Mouse (Mus musculus): ENCODE measurements around the gene Cep57l1. TPM values are rescaled to one million over a fixed set of nuclear protein-coding genes. Genes with fewer than 3 reads are reported as not detected.
A peak's percentile ranks its signal among the peaks of the same experiment; 100 is the strongest.

Cep57l1 gene
- polyA plus RNA-seq, 1 experiment from 2014 or later: 25.3 TPM

DNA sequence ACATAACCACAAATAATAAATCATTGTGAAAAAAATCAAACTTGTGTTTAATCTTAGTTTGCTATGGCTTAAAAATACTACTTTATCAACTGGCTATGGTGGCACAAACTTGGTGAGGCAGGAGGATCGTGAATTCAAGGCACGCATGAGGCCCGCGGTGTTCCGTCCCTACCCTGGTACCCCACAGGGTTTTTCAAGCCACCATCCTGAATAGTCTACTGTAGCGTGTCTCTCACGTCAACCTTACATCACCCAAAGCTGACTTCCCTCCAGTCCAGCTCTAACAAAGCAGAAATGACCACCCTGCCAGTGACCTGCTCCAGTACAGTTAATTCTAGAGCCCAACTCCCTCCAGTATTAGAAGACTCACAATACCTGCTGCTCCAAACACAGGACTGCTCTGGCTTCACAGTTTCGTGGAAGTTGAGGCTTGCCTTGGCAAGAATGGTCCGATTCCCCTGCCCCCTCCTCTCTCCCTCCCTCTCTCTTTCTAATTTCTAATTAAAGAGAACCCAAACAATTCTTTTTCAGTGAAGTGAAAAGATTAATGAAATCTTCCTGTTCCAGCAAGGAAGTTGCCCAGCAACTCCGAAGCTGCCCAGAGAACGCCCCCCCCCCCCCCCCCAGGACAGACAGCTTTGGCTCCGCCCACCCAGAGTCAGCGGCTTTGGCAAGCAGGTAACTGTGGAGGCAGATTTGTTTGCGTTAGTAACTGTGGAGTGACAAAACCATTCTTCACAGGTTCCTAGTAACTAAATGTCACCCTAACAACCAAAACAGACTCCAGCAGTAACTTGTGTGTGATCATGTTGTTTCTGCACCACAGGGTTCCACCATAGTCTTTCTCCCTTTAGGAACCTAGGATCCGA, 93.4 kb downstream of the Cep57l1 start, which contains the start of gene Ccdc162:
Ccdc162 (minus strand) TSS at position 606 of the 869 bp plus-strand sequence.
- DNase-seq: peak; percentile 45
- no peaks in the 10 kb centered on the region for H3K9me3 ChIP-seq (ENCODE audit: low read depth, low read length)

DNA sequence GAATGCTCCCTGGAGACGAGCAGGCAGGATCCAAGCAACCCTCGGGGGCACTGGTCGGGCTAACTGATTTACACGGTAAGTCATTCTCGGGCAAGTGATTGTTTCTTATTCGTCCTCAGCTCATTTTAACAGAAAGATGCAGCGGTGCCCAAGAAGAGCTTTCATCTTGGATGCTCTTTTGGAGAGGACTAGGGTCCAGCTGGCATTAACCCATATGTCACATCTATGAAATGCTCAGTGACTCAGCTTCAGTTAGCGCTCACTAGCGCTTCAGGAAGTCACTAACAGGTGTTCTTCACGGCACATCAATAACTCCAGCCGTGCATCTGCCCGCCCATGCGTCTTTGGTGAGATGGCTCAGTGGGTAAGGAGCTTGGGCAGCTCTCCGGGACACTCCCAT, 94.1 kb downstream of the Cep57l1 start:
- no peak for DNase-seq
- Histone ChIP-seq H3K4me2 (no peak overlapping the region), H3K9ac (no peak overlapping the region), H3K4me1 (ENCODE audit: insufficient read depth) (no peaks in the 10 kb centered on the region), H3K27ac (ENCODE audit: low read depth) (no peak overlapping the region), H3K36me3 (ENCODE audit: insufficient read depth) (peaks cover 6% of the 10 kb centered on the region; the same call in 1 of the 2 replicates), H3K27me3 (ENCODE audit: insufficient read depth, low read length) (no peaks in the 10 kb centered on the region), H3K9me3 (ENCODE audit: low read depth, low read length) (no peaks in the 10 kb centered on the region), H3K4me3 (ENCODE audit: low read depth, low read length) (no peak overlapping the region)
- no peak for TF ChIP-seq CTCF (IDR thresholded peaks at IDR 0.05; ENCODE audit: low read depth)
- WGBS: 87% methylated on average over 14 of the region's 14 CpGs
- no peak for ATAC-seq (ENCODE audit: insufficient read depth)

More for the DNA sequence above, 93.4 kb downstream of the Cep57l1 start, which contains the start of gene Ccdc162:
- Histone ChIP-seq H3K27ac (ENCODE audit: low read depth) (no peak within 1 kb of the TSS), H3K27me3 (ENCODE audit: insufficient read depth, low read length) (no peaks in the 10 kb centered on the region), H3K36me3 (ENCODE audit: insufficient read depth) (peaks cover 6% of the 10 kb centered on the region; the same call in 1 of the 2 replicates), H3K4me3 (ENCODE audit: low read depth, low read length) (no peak within 1 kb of the TSS), H3K9ac (no peak within 1 kb of the TSS), H3K4me2 (peak within 1 kb of the TSS; percentile 25), H3K4me1 (ENCODE audit: insufficient read depth) (no peaks in the 10 kb centered on the region)
- 48% methylated on average over 15 of the region's 15 CpGs for WGBS
- ATAC-seq (ENCODE audit: insufficient read depth): no peak
- no peak for TF ChIP-seq CTCF (IDR thresholded peaks at IDR 0.05; ENCODE audit: low read depth)

- Histone ChIP-seq H3K4me2 (no peak overlapping the region), H3K9ac (no peak overlapping the region), H3K4me3 (ENCODE audit: low read depth, low read length) (no peak overlapping the region), H3K27ac (ENCODE audit: low read depth) (no peak overlapping the region), H3K36me3 (ENCODE audit: insufficient read depth) (no peaks in the 10 kb centered on the region), H3K4me1 (ENCODE audit: insufficient read depth) (no peaks in the 10 kb centered on the region), H3K9me3 (ENCODE audit: low read depth, low read length) (no peaks in the 10 kb centered on the region), H3K27me3 (ENCODE audit: insufficient read depth, low read length) (no peaks in the 10 kb centered on the region)
- no peak for DNase-seq
- 78% methylated on average over 7 of the region's 7 CpGs for WGBS
- no peak for TF ChIP-seq CTCF (IDR thresholded peaks at IDR 0.05; ENCODE audit: low read depth)
- ATAC-seq (ENCODE audit: insufficient read depth): no peak
Measured at GRCm38 (mm10) chr10:41711467-41711866, 98.2 kb downstream of the Cep57l1 start.

DNA sequence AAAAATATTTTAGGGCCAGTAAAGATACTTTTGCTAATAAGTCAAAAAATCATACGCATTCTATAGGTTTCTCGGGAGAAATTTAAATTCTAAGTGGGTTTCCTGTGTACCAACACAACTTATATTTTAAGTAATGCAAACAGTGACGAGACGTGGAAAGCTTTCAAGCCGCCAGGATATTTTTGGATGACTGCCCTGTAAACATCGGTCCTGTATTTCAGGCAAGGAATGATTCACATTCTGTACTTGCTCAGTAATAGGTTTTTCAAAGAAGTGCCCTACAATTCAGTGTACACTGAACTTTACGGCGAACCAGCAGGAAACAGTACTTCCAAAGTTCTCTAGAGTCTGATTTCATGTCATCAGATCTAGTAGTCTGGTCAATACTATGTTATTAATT, 98.9 kb downstream of the Cep57l1 start:
- H3K27me3 ChIP-seq (ENCODE audit: insufficient read depth, low read length): no peaks in the 10 kb centered on the region
- WGBS: 69% methylated on average over 8 of the region's 8 CpGs
- H3K4me1 ChIP-seq (ENCODE audit: insufficient read depth): no peaks in the 10 kb centered on the region

DNA sequence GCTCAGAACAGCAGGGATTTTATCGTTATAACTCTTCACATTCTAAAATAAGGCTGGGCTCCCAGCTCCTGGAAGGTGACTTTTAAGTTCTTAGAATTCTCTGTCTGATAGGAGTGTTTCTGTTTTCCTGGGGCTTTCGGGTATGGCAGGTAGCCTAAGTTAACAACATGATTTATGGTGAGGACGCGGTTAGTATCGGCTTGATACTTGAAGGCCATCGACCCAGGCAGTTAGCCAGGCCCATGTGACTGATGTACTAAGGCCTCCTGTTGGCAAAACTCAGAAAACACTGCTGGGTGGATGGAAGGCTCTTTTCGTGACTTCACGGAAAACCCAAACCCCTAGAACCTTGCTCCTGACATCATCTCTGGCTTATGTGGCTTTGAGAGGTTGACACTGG, 100.3 kb downstream of the Cep57l1 start:
- Histone ChIP-seq H3K9ac (no peak overlapping the region), H3K27me3 (ENCODE audit: insufficient read depth, low read length) (no peaks in the 10 kb centered on the region), H3K4me2 (no peak overlapping the region), H3K9me3 (ENCODE audit: low read depth, low read length) (no peaks in the 10 kb centered on the region), H3K36me3 (ENCODE audit: insufficient read depth) (no peaks in the 10 kb centered on the region), H3K27ac (ENCODE audit: low read depth) (no peak overlapping the region), H3K4me1 (ENCODE audit: insufficient read depth) (no peaks in the 10 kb centered on the region), H3K4me3 (ENCODE audit: low read depth, low read length) (no peak overlapping the region)
- 80% methylated on average over 8 of the region's 8 CpGs for WGBS
- ATAC-seq (ENCODE audit: insufficient read depth) (no peak), DNase-seq (no peak)
- TF ChIP-seq CTCF (IDR thresholded peaks at IDR 0.05; ENCODE audit: low read depth): no peak

More for the DNA sequence above, 98.9 kb downstream of the Cep57l1 start:
- DNase-seq (peak; percentile 44), ATAC-seq (ENCODE audit: insufficient read depth) (no peak)
- Histone ChIP-seq H3K4me2 (no peak overlapping the region), H3K4me3 (ENCODE audit: low read depth, low read length) (no peak overlapping the region), H3K27ac (ENCODE audit: low read depth) (no peak overlapping the region), H3K36me3 (ENCODE audit: insufficient read depth) (no peaks in the 10 kb centered on the region), H3K9ac (no peak overlapping the region), H3K9me3 (ENCODE audit: low read depth, low read length) (no peaks in the 10 kb centered on the region)
- no peak for TF ChIP-seq CTCF (IDR thresholded peaks at IDR 0.05; ENCODE audit: low read depth)

GRCm38 (mm10) chr10:41699669-41700068, 110.0 kb downstream of the Cep57l1 start:
- no peak overlapping the region for H3K27ac ChIP-seq (ENCODE audit: low read depth)
- no peaks in the 10 kb centered on the region for H3K4me1 ChIP-seq (ENCODE audit: insufficient read depth)
- H3K27me3 ChIP-seq (ENCODE audit: insufficient read depth, low read length): no peaks in the 10 kb centered on the region
- no peaks in the 10 kb centered on the region for H3K36me3 ChIP-seq (ENCODE audit: insufficient read depth)
- no peak overlapping the region for H3K9ac ChIP-seq
- TF ChIP-seq CTCF (IDR thresholded peaks at IDR 0.05; ENCODE audit: low read depth): no peak
- 62% methylated on average over 5 of the region's 5 CpGs for WGBS
- DNase-seq (no peak), ATAC-seq (ENCODE audit: insufficient read depth) (no peak)
- no peaks in the 10 kb centered on the region for H3K9me3 ChIP-seq (ENCODE audit: low read depth, low read length)
- H3K4me2 ChIP-seq: no peak overlapping the region
- no peak overlapping the region for H3K4me3 ChIP-seq (ENCODE audit: low read depth, low read length)

DNA sequence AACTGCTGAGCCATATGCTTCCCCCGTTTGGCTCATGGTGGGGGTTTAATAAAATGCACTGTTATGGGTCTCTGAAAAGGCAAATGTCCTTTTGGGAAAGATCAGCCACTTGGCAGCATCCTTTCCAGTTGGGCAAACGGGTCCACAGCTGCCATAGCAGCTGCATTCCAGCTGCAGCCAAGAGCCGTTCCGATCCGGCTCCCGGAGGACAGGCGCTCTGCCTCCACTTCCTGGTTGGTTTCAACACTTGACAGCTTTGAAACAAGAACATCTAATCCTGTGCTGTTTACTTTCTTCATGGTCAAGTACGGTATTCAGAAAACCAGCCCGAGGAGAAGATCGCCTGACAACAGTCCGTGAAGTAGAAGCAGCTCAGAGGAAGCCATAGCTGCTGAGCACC, 112.6 kb downstream of the Cep57l1 start:
- DNase-seq (peak; percentile 35), ATAC-seq (ENCODE audit: insufficient read depth) (no peak)
- Histone ChIP-seq H3K4me2 (no peak overlapping the region), H3K27ac (ENCODE audit: low read depth) (no peak overlapping the region), H3K9me3 (ENCODE audit: low read depth, low read length) (no peaks in the 10 kb centered on the region), H3K9ac (no peak overlapping the region), H3K4me1 (ENCODE audit: insufficient read depth) (no peaks in the 10 kb centered on the region), H3K4me3 (ENCODE audit: low read depth, low read length) (no peak overlapping the region), H3K36me3 (ENCODE audit: insufficient read depth) (no peaks in the 10 kb centered on the region), H3K27me3 (ENCODE audit: insufficient read depth, low read length) (no peaks in the 10 kb centered on the region)
- no peak for TF ChIP-seq CTCF (IDR thresholded peaks at IDR 0.05; ENCODE audit: low read depth)
- 45% methylated on average over 11 of the region's 11 CpGs for WGBS

All from lung, embryonic 14.5 days (tissue).